Mouse (Mus musculus): ENCODE data around the gene Cubn. TPM values are rescaled to one million over a fixed set of nuclear protein-coding genes. Genes with fewer than 3 reads are reported as not detected.
A peak's percentile ranks its signal among the peaks of the same experiment; 100 is the strongest.

Gene Cubn
- total RNA-seq, 2 experiments from 2014 or later: 0.87 to 1.2 TPM

DNA sequence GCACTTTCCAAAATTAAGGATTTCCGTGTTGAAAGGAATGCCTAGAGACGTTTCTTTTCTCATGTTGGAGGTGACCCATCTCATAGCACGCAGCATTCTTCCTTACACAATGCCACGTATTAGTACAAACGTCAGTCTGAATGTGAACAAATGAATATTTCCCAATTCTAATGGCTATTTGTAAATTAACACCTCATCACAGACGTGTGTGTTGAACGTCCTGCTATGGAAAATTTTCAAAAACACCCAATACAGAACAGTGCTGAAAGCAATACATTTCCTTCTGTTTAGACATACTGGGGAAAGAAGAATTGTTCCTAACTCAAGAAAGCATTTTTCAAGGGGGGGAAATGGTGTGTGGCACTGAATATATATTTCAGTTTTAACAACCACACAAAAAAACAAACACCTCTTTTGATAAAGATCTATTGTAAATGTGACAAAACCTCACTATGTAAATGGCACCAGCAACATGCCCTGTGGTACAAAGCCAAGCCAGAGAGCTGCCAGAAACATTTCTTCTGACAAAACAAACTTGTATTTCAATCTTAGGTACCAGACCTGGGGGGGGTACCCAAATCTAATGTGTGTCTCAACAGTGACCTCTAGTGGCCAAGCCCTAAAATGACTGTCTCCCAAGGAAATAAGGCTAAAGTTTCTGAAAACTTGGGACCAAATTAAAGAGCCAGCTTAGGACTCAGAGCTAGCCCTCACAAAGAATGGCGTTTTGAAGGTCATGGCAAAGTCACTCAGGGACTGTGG is 254.3 kb downstream of the Cubn start:
- peak; percentile 50 to 77 for DNase-seq

DNA sequence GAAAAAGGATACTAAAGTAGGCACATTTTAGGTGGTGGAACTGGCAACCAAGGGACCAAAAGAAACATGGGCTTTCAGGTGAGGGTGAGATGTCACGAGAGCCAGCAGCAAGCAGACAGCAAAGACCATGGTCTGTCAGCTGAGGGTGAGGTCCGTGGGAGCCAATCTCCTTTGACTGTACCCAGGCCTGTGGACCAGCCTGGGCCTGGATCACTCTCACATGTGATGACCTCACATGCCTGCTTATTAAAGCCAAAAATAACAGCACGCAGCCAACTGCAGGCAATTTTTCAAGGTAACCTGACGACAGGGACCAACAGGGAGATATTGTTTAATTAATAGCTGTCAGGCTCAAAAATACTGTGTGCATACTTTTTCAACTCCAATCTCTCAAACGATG is 255.9 kb downstream of the Cubn start:
- DNase-seq: peak; percentile 70 to 72

DNA sequence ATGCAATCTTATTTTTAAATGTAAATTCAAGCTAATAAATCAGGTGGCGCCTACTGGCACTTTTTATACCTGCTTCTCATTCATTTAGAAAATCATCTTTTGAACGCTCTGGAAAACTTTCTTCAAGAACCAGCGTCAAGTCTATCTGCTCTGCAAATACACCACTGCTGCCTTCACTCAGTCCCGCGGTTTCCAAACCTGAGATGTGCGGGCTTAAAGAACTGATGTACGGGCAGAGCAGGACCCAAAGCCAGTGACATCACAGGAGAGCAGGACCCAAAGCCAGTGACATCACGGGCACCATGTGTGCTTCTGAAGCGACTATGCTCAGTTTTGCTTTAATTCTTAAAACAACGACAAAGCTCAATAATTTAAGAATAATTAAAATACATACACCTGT is 256.8 kb downstream of the Cubn start:
- no peak for DNase-seq

DNA sequence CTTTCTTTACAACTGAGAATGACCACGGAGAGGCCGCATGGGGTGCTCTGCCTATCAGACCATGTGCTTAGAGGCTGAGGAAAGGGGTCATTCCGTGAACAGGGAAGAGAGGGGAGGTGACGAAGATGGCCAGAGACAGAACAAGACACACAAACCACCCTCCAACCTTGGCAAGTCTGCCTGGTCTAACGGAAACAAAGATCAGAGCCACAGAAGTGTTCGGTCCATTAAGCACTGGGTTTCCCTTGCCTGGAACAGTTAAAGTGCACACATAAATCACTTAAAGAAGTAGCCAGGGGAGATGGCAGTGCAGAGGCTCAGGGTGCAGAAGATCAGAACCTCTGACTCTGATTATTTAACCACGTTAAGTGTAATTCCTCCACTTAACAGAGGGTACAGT is 257.7 kb downstream of the Cubn start:
- DNase-seq: no peak

DNA sequence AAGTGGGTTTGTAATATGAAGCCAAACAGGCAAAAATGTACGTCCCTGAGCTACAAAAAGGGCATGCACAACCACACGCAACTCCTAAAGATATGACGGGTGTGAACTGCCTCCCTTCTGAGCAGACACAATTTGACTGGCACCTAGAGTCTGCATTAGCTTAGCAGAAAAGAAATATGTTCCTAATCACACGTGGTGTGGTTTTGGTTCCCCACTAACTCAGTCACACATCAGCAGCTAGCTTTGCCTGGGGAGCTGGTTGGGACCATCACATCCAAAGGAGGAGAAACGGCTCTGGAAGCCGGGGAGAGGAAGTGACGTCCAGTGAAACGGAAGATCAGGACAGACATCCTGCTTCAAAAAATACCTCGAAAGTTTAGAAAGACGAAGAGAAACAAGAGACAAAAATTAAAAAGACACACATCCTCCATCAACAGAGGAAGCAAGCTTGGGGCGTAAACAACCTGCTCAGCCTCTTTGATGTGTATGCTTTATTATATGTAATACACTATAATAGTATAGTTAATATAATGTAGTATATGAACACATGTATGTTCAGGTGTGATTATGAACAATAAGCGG is 258.3 kb downstream of the Cubn start:
- DNase-seq: no peak

DNA sequence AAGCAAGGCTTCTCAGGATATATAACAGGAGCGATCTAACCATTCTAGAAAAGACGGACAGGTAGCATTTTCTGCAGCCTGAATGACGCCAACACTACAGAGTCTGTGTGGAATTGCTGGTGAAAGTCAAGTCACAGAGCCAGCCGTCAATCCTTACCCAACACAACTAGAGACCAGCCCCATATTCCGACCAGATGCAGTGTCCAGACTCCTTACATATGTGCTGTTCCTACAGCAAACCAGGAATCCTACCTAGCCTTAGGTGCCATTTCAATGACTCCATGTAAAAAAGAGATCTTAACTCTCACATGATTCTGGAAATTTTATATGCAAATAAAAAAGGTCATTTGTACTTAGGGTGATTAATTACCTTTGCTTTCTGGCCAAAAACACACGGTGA is 259.3 kb downstream of the Cubn start:
- DNase-seq: no peak

DNA sequence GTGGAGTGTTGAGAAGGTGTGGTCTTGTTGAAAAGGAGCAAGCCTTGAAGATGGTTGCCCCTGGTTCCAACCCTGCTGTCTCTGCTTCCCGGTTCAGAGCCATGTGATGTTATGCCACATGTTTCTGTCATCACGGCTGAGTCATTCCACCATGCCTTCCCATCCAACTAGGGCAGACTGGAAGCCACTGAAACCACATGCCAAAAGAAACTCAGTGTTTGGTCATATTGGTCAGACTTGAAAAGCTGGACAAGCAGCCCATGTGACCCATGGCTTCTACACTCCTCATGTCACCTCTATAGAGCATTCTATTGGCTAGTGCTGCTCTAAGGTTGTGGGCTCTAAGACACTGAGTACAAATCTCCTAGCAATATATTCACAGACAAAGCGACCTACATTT is 261.9 kb downstream of the Cubn start:
- DNase-seq: no peak

Other genes starting within 250 kb of the Cubn start
- gene Rsu1, start 220.4 kb downstream of the Cubn start, total RNA-seq (2021): 10 to 100 TPM; 35.9 to 48.6 TPM
- gene Trdmt1, start 52.9 kb upstream of the Cubn start, total RNA-seq (2021): 1 to 10 TPM; 5.2 to 6.7 TPM
- gene Vim, start 82.1 kb upstream of the Cubn start, total RNA-seq (2021): 100 to 1,000 TPM; 296 to 301 TPM